Mouse (Mus musculus) intestine, embryonic 14.5 days (tissue): ENCODE measurements around the gene Itgb2l. TPM values are rescaled to one million over a fixed set of nuclear protein-coding genes. Genes with fewer than 3 reads are reported as not detected.

Experiments
- ATAC-seq: fragments of 200-750 bp; cut with Nextera tagmentation; replicated peaks from 2 replicates; pipeline ENCODE4 v1.8.0; 2017; ENCODE audit warnings: low read depth, moderate number of reproducible peaks, moderate TSS enrichment, moderate library complexity; ENCODE audit not compliant: low FRiP score, low TSS enrichment
- DNase-seq: peaks from one replicate; pipeline ENCODE4 v3.0.0-alpha.2; 2018; ENCODE audit warnings: low spot score
- H3K27ac ChIP-seq: fragments of 300-500 bp; sonication (generic); 2 replicates; pipeline ENCODE4 v1.5.1; 2014; ENCODE audit warnings: low read depth, mild to moderate bottlenecking, control low read depth
- H3K27me3 ChIP-seq: fragments of 300-500 bp; sonication (generic); replicated peaks from 2 replicates; pipeline ENCODE4 v1.6.1; 2014; ENCODE audit warnings: low read length, control low read depth; ENCODE audit not compliant: control insufficient read depth, insufficient read depth
- H3K36me3 ChIP-seq: fragments of 300-500 bp; sonication (generic); 2 replicates; pipeline ENCODE4 v1.6.1; 2014; ENCODE audit warnings: low read length, control low read depth; ENCODE audit not compliant: control insufficient read depth, insufficient read depth
- H3K4me1 ChIP-seq: fragments of 300-500 bp; sonication (generic); replicated peaks from 2 replicates; pipeline ENCODE4 v1.6.1; 2014; ENCODE audit warnings: low read length, control low read depth, mixed read lengths; ENCODE audit not compliant: control insufficient read depth, insufficient read depth
- H3K4me2 ChIP-seq: fragments of 300-500 bp; sonication (generic); 2 replicates; pipeline ENCODE4 v1.6.1; 2014; ENCODE audit warnings: low read length
- H3K4me3 ChIP-seq: fragments of 300-500 bp; sonication (generic); 2 replicates; pipeline ENCODE4 v1.5.1; 2014; ENCODE audit warnings: low read depth, low read length, control low read depth, mixed read lengths
- H3K9ac ChIP-seq: fragments of 300-500 bp; sonication (generic); 2 replicates; pipeline ENCODE4 v1.6.1; 2014; ENCODE audit warnings: mild to moderate bottlenecking, low read length
- H3K9me3 ChIP-seq: fragments of 300-500 bp; sonication (generic); 2 replicates; pipeline ENCODE4 v1.6.1; 2016; ENCODE audit warnings: low read length, control low read depth; ENCODE audit not compliant: control insufficient read depth
- WGBS: fragments of 180-500 bp; shearing (Covaris S2); extraction: QIAGEN DNeasy Blood & Tissue Kit; methylation state at CpG from one replicate; pipeline ENCODE4 v1.1.7; 2014; 5-methylcytosine and 5-hydroxymethylcytosine counted together
- polyA plus RNA-seq: library from polyadenylated mRNA; unstranded; fragments of >200 nt; fragmentation: Nextera tagmentation; extraction: Ambion mirVana; gene quantifications from 2 replicates; pipeline ENCODE4 v1.2.1, GENCODE M21; 2014

The Itgb2l gene
- polyA plus RNA-seq, 1 experiment from 2014 or later = 0.35 TPM

DNA sequence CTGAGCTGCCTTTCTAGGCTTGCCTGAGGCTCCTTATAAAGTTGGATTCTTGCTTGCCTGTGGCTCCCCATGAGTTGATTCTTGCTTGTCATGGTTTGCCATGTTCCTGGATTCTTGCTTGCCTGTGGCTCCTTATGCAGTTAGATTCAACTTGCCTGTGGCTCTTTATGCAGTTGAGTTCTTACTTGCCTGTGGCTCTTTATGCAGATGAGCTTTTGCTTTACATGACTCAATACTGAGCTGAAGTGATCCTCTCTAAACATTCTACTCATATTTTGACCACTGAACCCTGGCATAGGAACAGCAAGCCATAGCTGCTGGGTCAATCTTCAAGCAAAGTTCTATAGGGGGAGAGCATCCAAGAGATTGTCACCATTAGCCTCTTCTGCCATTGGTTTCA lies 58.7 kb downstream of the Itgb2l start:
- Histone ChIP-seq H3K4me3 (no peak overlapping the region), H3K27ac (no peak overlapping the region), H3K9ac (no peak overlapping the region), H3K4me2 (no peak overlapping the region), H3K27me3 (no peaks in the 10 kb centered on the region), H3K9me3 (no peaks in the 10 kb centered on the region), H3K4me1 (no peaks in the 10 kb centered on the region), H3K36me3 (no peaks in the 10 kb centered on the region)
- DNase-seq (no peak), ATAC-seq (no peak)

- Histone ChIP-seq H3K9me3 (no peaks in the 10 kb centered on the region), H3K27ac (no peak overlapping the region), H3K9ac (no peak overlapping the region), H3K27me3 (no peaks in the 10 kb centered on the region), H3K4me1 (no peaks in the 10 kb centered on the region), H3K4me2 (no peak overlapping the region), H3K36me3 (no peaks in the 10 kb centered on the region), H3K4me3 (no peak overlapping the region)
- 62% methylated on average over 5 of the region's 5 CpGs for WGBS
- ATAC-seq (no peak), DNase-seq (no peak)
Measured at GRCm38 (mm10) chr16:96382496-96383181, 60.8 kb downstream of the Itgb2l start.

GRCm38 (mm10) chr16:96381435-96381834 lies 62.0 kb downstream of the Itgb2l start:
- WGBS = 85% methylated on average over 12 of the region's 12 CpGs
- Histone ChIP-seq H3K9ac (no peak overlapping the region), H3K4me2 (no peak overlapping the region), H3K36me3 (no peaks in the 10 kb centered on the region), H3K4me1 (no peaks in the 10 kb centered on the region), H3K9me3 (no peaks in the 10 kb centered on the region), H3K27ac (no peak overlapping the region), H3K27me3 (no peaks in the 10 kb centered on the region), H3K4me3 (no peak overlapping the region)
- ATAC-seq (no peak), DNase-seq (no peak)

- ATAC-seq (no peak), DNase-seq (no peak)
- Histone ChIP-seq H3K4me1 (peaks cover 2% of the 10 kb centered on the region; the same call in 1 of the 2 replicates), H3K9ac (no peak overlapping the region), H3K9me3 (no peaks in the 10 kb centered on the region), H3K4me3 (no peak overlapping the region), H3K36me3 (no peaks in the 10 kb centered on the region), H3K27me3 (no peaks in the 10 kb centered on the region), H3K4me2 (no peak overlapping the region), H3K27ac (no peak overlapping the region)
- 87% methylated on average over 10 of the region's 10 CpGs for WGBS
Measured at GRCm38 (mm10) chr16:96378111-96378510, 65.3 kb downstream of the Itgb2l start.

DNA sequence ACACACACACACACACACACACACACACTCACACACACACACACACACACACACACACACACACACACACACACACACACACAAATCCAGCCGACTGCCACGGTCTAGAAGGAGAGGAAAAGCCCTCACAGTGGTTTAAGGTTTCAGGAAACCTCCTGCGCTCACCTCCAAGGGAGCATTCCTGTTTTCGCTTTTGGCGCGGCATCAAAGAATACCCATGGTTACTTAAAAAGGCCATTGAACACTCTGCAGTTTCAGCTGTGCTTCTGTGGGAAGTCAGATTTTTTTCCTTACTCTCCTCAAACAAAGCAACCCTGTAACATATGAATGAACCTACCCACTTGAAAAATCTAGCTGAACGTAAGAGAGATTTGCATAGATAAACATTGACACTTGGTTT lies 67.1 kb downstream of the Itgb2l start:
- no peak overlapping the region for H3K4me3 ChIP-seq
- H3K9me3 ChIP-seq = no peaks in the 10 kb centered on the region
- DNase-seq (no peak), ATAC-seq (no peak)
- no peak overlapping the region for H3K4me2 ChIP-seq
- peaks cover 4% of the 10 kb centered on the region; the same call in 1 of the 2 replicates for H3K4me1 ChIP-seq
- H3K27me3 ChIP-seq = no peaks in the 10 kb centered on the region
- 24% methylated on average over 7 of the region's 7 CpGs for WGBS
- no peak overlapping the region for H3K9ac ChIP-seq
- no peak overlapping the region for H3K27ac ChIP-seq
- no peaks in the 10 kb centered on the region for H3K36me3 ChIP-seq

DNA sequence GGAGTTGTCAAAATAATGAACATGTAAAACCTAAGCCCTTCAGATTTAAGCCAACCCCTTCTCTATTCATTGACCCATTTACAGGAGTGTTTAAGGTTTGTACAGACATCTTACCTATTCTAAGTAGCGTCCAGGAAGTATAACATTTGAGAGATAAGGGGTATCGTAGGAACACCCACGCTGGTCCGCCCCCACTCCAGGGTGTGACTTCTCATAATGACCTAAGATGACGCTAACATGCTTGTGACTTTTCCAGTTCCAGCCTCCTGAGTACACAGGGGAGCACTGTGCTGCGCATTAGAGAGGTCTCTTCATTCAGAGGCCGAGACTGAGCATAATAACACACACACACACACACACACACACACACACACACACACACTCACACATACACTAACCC lies 67.9 kb downstream of the Itgb2l start:
- Histone ChIP-seq H3K9me3 (no peaks in the 10 kb centered on the region), H3K4me1 (peaks cover 4% of the 10 kb centered on the region; the same call in 1 of the 2 replicates), H3K4me3 (no peak overlapping the region), H3K36me3 (no peaks in the 10 kb centered on the region), H3K27ac (no peak overlapping the region), H3K4me2 (no peak overlapping the region), H3K9ac (no peak overlapping the region), H3K27me3 (no peaks in the 10 kb centered on the region)
- DNase-seq = no peak
- WGBS = 79% methylated on average over 7 of the region's 7 CpGs
- no peak for ATAC-seq

DNA sequence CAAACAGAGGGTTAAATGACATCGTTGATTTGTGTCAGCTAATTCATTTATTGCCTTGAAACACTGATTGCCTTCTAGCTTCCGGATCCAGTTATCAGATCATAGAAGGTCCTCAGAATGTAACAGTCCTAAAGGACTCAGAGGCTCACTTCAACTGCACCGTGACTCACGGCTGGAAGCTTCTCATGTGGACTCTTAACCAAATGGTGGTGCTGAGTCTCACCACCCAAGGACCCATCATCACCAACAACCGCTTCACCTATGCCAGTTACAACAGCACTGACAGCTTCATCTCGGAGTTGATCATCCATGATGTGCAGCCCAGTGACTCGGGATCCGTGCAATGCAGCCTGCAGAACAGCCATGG lies 70.7 kb downstream of the Itgb2l start:
- H3K4me2 ChIP-seq = no peak overlapping the region
- WGBS = 70% methylated on average over 8 of the region's 8 CpGs
- H3K4me1 ChIP-seq = peaks cover 4% of the 10 kb centered on the region; the same call in 1 of the 2 replicates
- no peak for DNase-seq
- H3K36me3 ChIP-seq = no peaks in the 10 kb centered on the region
- H3K27ac ChIP-seq = no peak overlapping the region
- ATAC-seq = no peak
- H3K9ac ChIP-seq = no peak overlapping the region
- H3K27me3 ChIP-seq = no peaks in the 10 kb centered on the region
- no peak overlapping the region for H3K4me3 ChIP-seq
- no peaks in the 10 kb centered on the region for H3K9me3 ChIP-seq

Other genes starting within 250 kb of the Itgb2l start
- gene Sh3bgr, start 243.2 kb downstream of the Itgb2l start, polyA plus RNA-seq = 29.7 and 30.9 TPM in 2 replicates
- 1.4 and 1.7 TPM in 2 replicates for gene B3galt5, start 207.8 kb downstream of the Itgb2l start, polyA plus RNA-seq
- 65.9 and 69.6 TPM in 2 replicates for gene Pcp4, start 24.0 kb upstream of the Itgb2l start, polyA plus RNA-seq